Mouse (Mus musculus): Measurements from ENCODE around the gene Bmp10.
A peak's percentile ranks its signal among the peaks of the same experiment; 100 is the strongest.

Gene Bmp10

GRCm38 (mm10) chr6:87428487-87429044, at the start of gene Bmp10:
TSS of gene Bmp10 (plus strand) at chr6:87428994.
- Histone ChIP-seq H3K9me3 (ENCODE audit: low read length) (no peaks in the 10 kb centered on the region), H3K4me3 (replicated peaks; ENCODE audit: low read length) (no peak within 1 kb of the TSS), H3K27me3 (ENCODE audit: insufficient read depth, low read length) (no peaks in the 10 kb centered on the region), H3K36me3 (ENCODE audit: insufficient read depth, low read length) (no peaks in the 10 kb centered on the region), H3K4me1 (replicated peaks; ENCODE audit: low read depth, low read length) (no peaks in the 10 kb centered on the region)
- TF ChIP-seq NANOG (IDR thresholded peaks at IDR 0.05; ENCODE audit: borderline replicate concordance, low read length) = no peak
- TF ChIP-seq CTCF (conservative IDR thresholded peaks at IDR 0.05; ENCODE audit: low read length) = no peak
- no peak for TF ChIP-seq POU5F1 (IDR thresholded peaks at IDR 0.05; ENCODE audit: borderline replicate concordance, low read length)

- Histone ChIP-seq H3K9me3 (ENCODE audit: low read length) (no peaks in the 10 kb centered on the region), H3K36me3 (ENCODE audit: insufficient read depth, low read length) (no peaks in the 10 kb centered on the region), H3K4me3 (replicated peaks; ENCODE audit: low read length) (peak overlapping the region; percentile 74), H3K27me3 (ENCODE audit: insufficient read depth, low read length) (peaks cover 29% of the 10 kb centered on the region), H3K4me1 (replicated peaks; ENCODE audit: low read depth, low read length) (peaks cover 11% of the 10 kb centered on the region; the same call in 1 of the 2 replicates)
- TF ChIP-seq CTCF (conservative IDR thresholded peaks at IDR 0.05; ENCODE audit: low read length) (peak; percentile 52), NANOG (IDR thresholded peaks at IDR 0.05; ENCODE audit: borderline replicate concordance, low read length) (no peak), POU5F1 (IDR thresholded peaks at IDR 0.05; ENCODE audit: borderline replicate concordance, low read length) (no peak)
Measured at GRCm38 (mm10) chr6:87383926-87384691, 44.7 kb upstream of the Bmp10 start.

GRCm38 (mm10) chr6:87384761-87385160, 44.0 kb upstream of the Bmp10 start:
- Histone ChIP-seq H3K27me3 (ENCODE audit: insufficient read depth, low read length) (peaks cover 29% of the 10 kb centered on the region), H3K9me3 (ENCODE audit: low read length) (no peaks in the 10 kb centered on the region), H3K4me1 (replicated peaks; ENCODE audit: low read depth, low read length) (peaks cover 11% of the 10 kb centered on the region; the same call in 1 of the 2 replicates), H3K36me3 (ENCODE audit: insufficient read depth, low read length) (no peaks in the 10 kb centered on the region), H3K4me3 (replicated peaks; ENCODE audit: low read length) (peak overlapping the region; percentile 74; the same call in 1 of the 2 replicates)
- TF ChIP-seq NANOG (IDR thresholded peaks at IDR 0.05; ENCODE audit: borderline replicate concordance, low read length) (no peak), CTCF (conservative IDR thresholded peaks at IDR 0.05; ENCODE audit: low read length) (no peak), POU5F1 (IDR thresholded peaks at IDR 0.05; ENCODE audit: borderline replicate concordance, low read length) (no peak)

DNA sequence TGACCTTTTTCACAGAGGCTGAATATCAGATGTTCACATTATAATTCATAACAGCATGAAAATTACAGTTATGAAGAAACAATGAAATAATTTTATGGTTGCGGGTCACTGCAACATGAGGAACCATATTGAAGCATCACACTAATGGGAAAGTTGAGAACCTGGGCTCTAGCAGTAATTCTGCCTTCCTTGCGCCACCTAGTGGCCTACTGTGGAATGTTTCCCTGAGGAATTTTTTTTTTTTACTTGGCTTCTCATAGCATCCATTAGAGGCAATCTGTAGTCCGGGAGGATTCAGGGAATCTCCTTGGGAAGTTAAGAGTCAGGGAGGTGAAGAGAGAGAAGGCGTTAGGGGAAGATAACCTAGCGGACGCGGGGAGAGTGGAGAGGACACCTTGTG, 42.6 kb upstream of the Bmp10 start:
- Histone ChIP-seq H3K27me3 (ENCODE audit: insufficient read depth, low read length) (peaks cover 26% of the 10 kb centered on the region), H3K4me3 (replicated peaks; ENCODE audit: low read length) (no peak overlapping the region), H3K9me3 (ENCODE audit: low read length) (no peaks in the 10 kb centered on the region), H3K36me3 (ENCODE audit: insufficient read depth, low read length) (no peaks in the 10 kb centered on the region), H3K4me1 (replicated peaks; ENCODE audit: low read depth, low read length) (peaks cover 11% of the 10 kb centered on the region; the same call in 1 of the 2 replicates)
- TF ChIP-seq CTCF (conservative IDR thresholded peaks at IDR 0.05; ENCODE audit: low read length) = peak; percentile 89
- TF ChIP-seq NANOG (IDR thresholded peaks at IDR 0.05; ENCODE audit: borderline replicate concordance, low read length) = no peak

DNA sequence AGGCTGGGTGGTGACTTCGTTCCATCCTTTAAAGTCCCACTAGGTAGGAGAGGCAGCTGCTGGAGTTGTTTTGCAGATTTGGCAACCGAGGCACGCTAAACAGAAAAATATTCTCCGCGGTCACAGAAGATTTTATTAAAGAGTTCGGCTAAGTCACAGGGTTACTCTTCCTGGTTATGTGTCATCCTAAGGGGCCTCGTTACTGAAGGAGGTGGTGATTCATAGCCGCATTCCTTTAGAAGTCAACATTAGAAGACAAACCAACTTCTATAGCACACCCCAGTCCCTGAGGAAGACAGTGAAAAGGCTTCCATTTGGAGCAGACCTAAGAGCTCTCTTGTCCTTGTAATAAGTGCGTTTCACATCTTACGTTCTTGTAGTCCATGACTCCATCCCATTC, 42.1 kb upstream of the Bmp10 start:
- Histone ChIP-seq H3K36me3 (ENCODE audit: insufficient read depth, low read length) (no peaks in the 10 kb centered on the region), H3K9me3 (ENCODE audit: low read length) (no peaks in the 10 kb centered on the region), H3K4me1 (replicated peaks; ENCODE audit: low read depth, low read length) (peaks cover 11% of the 10 kb centered on the region; the same call in 1 of the 2 replicates), H3K27me3 (ENCODE audit: insufficient read depth, low read length) (peaks cover 22% of the 10 kb centered on the region), H3K4me3 (replicated peaks; ENCODE audit: low read length) (no peak overlapping the region)
- TF ChIP-seq POU5F1 (IDR thresholded peaks at IDR 0.05; ENCODE audit: borderline replicate concordance, low read length) = no peak
- TF ChIP-seq NANOG (IDR thresholded peaks at IDR 0.05; ENCODE audit: borderline replicate concordance, low read length) = no peak
- TF ChIP-seq CTCF (conservative IDR thresholded peaks at IDR 0.05; ENCODE audit: low read length) = no peak

DNA sequence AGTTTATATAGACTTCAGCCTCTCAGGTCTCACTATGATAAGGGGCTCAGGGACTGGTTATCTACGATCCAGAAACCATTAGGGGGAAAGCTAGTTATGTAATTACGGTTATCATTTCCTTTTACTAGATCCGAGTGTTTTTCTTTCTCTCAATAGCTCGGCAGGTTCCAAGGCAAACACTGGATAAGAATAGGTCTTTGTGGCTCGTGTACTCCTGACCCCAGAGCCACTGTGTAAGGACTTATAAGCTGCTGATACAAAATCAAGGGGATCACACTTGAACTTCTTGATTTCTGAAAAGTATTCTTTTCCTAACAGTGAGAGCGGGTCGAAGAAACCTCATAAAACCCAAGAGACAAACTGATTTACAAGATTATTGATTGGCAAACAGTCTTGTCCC, 39.9 kb upstream of the Bmp10 start, which contains the start of gene Gkn3:
TSS of gene Gkn3 (minus strand) at position 59 of the 400 bp plus-strand sequence.
- Histone ChIP-seq H3K4me3 (replicated peaks; ENCODE audit: low read length) (no peak within 1 kb of the TSS), H3K27me3 (ENCODE audit: insufficient read depth, low read length) (peaks cover 4% of the 10 kb centered on the region), H3K4me1 (replicated peaks; ENCODE audit: low read depth, low read length) (peaks cover 5% of the 10 kb centered on the region; the same call in 1 of the 2 replicates)

GRCm38 (mm10) chr6:87389455-87389989, 39.3 kb upstream of the Bmp10 start:
- H3K4me3 ChIP-seq (replicated peaks; ENCODE audit: low read length) = no peak overlapping the region
- H3K27me3 ChIP-seq (ENCODE audit: insufficient read depth, low read length) = peaks cover 4% of the 10 kb centered on the region
- H3K4me1 ChIP-seq (replicated peaks; ENCODE audit: low read depth, low read length) = no peaks in the 10 kb centered on the region
- no peaks in the 10 kb centered on the region for H3K9me3 ChIP-seq (ENCODE audit: low read length)
- no peak for TF ChIP-seq CTCF (conservative IDR thresholded peaks at IDR 0.05; ENCODE audit: low read length)
- TF ChIP-seq POU5F1 (IDR thresholded peaks at IDR 0.05; ENCODE audit: borderline replicate concordance, low read length) = no peak
- no peak for TF ChIP-seq NANOG (IDR thresholded peaks at IDR 0.05; ENCODE audit: borderline replicate concordance, low read length)
- H3K36me3 ChIP-seq (ENCODE audit: insufficient read depth, low read length) = no peaks in the 10 kb centered on the region

More for the DNA sequence above, 39.9 kb upstream of the Bmp10 start, which contains the start of gene Gkn3:
- Histone ChIP-seq H3K36me3 (ENCODE audit: insufficient read depth, low read length) (no peaks in the 10 kb centered on the region), H3K9me3 (ENCODE audit: low read length) (no peaks in the 10 kb centered on the region)
- TF ChIP-seq POU5F1 (IDR thresholded peaks at IDR 0.05; ENCODE audit: borderline replicate concordance, low read length) = no peak
- TF ChIP-seq NANOG (IDR thresholded peaks at IDR 0.05; ENCODE audit: borderline replicate concordance, low read length) = no peak
- TF ChIP-seq CTCF (conservative IDR thresholded peaks at IDR 0.05; ENCODE audit: low read length) = no peak

DNA sequence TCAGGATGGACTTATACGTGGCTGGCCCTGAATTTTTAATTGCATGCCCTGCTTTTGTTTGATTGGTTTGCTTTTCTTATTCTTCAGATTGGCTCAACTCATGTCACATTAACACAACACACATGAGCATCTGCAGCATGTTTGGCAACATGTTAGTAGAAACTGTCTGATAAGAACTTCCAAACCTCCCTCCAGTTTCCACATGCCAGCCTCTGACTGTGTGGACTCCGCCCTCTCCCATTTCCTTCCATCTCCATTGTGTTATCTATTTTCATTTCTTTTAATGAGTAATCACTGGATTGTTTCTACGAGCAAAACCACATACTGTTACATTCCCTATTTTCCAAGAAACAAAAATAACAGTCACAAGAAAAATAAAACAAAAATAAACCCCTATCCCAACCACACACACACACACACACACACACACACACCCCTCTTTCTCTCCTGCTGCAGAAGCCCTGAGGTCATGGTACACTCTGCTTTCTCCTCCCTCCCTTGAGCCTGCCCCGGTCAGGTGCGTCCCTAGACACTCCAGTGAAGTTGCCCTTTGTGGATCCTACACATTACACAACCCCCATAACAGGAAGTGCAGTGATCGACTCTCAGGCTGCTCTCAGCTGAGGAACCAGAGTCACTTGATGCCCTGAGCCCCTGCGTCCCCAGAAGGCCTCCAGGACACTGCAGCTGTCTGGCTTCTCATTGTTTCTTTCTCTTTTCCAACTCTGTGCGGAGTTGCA, 35.2 kb upstream of the Bmp10 start:
- no peak overlapping the region for H3K4me3 ChIP-seq (replicated peaks; ENCODE audit: low read length)
- no peaks in the 10 kb centered on the region for H3K9me3 ChIP-seq (ENCODE audit: low read length)
- TF ChIP-seq NANOG (IDR thresholded peaks at IDR 0.05; ENCODE audit: borderline replicate concordance, low read length) = no peak
- no peak for TF ChIP-seq POU5F1 (IDR thresholded peaks at IDR 0.05; ENCODE audit: borderline replicate concordance, low read length)
- TF ChIP-seq CTCF (conservative IDR thresholded peaks at IDR 0.05; ENCODE audit: low read length) = no peak
- H3K27me3 ChIP-seq (ENCODE audit: insufficient read depth, low read length) = no peaks in the 10 kb centered on the region; the same call in 1 of the 2 replicates
- H3K36me3 ChIP-seq (ENCODE audit: insufficient read depth, low read length) = no peaks in the 10 kb centered on the region
- no peaks in the 10 kb centered on the region; the same call in 1 of the 2 replicates for H3K4me1 ChIP-seq (replicated peaks; ENCODE audit: low read depth, low read length)
